Mouse (Mus musculus) midbrain, embryonic 12.5 days (tissue): Measurements from ENCODE around the gene Galnt18. TPM values are rescaled to one million over a fixed set of nuclear protein-coding genes. Genes with fewer than 3 reads are reported as not detected.

Source experiments
- ATAC-seq: fragments of 200-750 bp; cut with Nextera tagmentation; 2 replicates; pipeline ENCODE4 v1.8.0; 2017; ENCODE audit warnings: low read depth, moderate TSS enrichment, moderate library complexity; ENCODE audit not compliant: low FRiP score
- H3K27ac ChIP-seq: fragments of 300-500 bp; sonication (generic); replicated peaks from 2 replicates; pipeline ENCODE4 v1.5.1; 2016; ENCODE audit warnings: mild to moderate bottlenecking
- H3K27me3 ChIP-seq: fragments of 300-500 bp; sonication (generic); 2 replicates; pipeline ENCODE4 v1.6.1; 2016; ENCODE audit warnings: mild to moderate bottlenecking
- H3K36me3 ChIP-seq: fragments of 300-500 bp; sonication (generic); 2 replicates; pipeline ENCODE4 v1.6.1; 2016
- H3K4me1 ChIP-seq: fragments of 300-500 bp; sonication (generic); 2 replicates; pipeline ENCODE4 v1.6.1; 2016
- H3K4me2 ChIP-seq: fragments of 300-500 bp; sonication (generic); replicated peaks from 2 replicates; pipeline ENCODE4 v1.6.1; 2016; ENCODE audit warnings: mild to moderate bottlenecking, moderate library complexity
- H3K4me3 ChIP-seq: fragments of 300-500 bp; sonication (generic); 2 replicates; pipeline ENCODE4 v1.5.1; 2016; ENCODE audit warnings: mild to moderate bottlenecking
- H3K9ac ChIP-seq: fragments of 300-500 bp; sonication (generic); replicated peaks from 2 replicates; pipeline ENCODE4 v1.6.1; 2016; ENCODE audit warnings: mild to moderate bottlenecking, moderate library complexity
- H3K9me3 ChIP-seq: fragments of 300-500 bp; sonication (generic); 2 replicates; pipeline ENCODE4 v1.6.1; 2016; ENCODE audit warnings: mild to moderate bottlenecking
- WGBS: fragments of 180-500 bp; shearing (Covaris S2); methylation state at CpG from one replicate; pipeline ENCODE4 v1.1.7; 2016; 5-methylcytosine and 5-hydroxymethylcytosine counted together
- polyA plus RNA-seq: library from polyadenylated mRNA; unstranded; fragments of >200 nt; fragmentation: Nextera tagmentation; extraction: Ambion mirVana; gene quantifications from 2 replicates; pipeline ENCODE4 v1.2.1, GENCODE M21; 2016

Galnt18 gene
- polyA plus RNA-seq, 1 experiment from 2014 or later = 7.7 TPM

- H3K4me2 ChIP-seq = no peak overlapping the region
- H3K36me3 ChIP-seq = no peaks in the 10 kb centered on the region
- H3K9ac ChIP-seq = no peak overlapping the region
- no peaks in the 10 kb centered on the region for H3K27me3 ChIP-seq
- 88% methylated on average over 2 of the region's 2 CpGs for WGBS
- H3K9me3 ChIP-seq = no peaks in the 10 kb centered on the region
- H3K27ac ChIP-seq = no peak overlapping the region
- no peaks in the 10 kb centered on the region for H3K4me1 ChIP-seq
- no peak overlapping the region for H3K4me3 ChIP-seq
- no peak for ATAC-seq
Measured at GRCm38 (mm10) chr7:111607476-111607875, 172.3 kb downstream of the Galnt18 start.

DNA sequence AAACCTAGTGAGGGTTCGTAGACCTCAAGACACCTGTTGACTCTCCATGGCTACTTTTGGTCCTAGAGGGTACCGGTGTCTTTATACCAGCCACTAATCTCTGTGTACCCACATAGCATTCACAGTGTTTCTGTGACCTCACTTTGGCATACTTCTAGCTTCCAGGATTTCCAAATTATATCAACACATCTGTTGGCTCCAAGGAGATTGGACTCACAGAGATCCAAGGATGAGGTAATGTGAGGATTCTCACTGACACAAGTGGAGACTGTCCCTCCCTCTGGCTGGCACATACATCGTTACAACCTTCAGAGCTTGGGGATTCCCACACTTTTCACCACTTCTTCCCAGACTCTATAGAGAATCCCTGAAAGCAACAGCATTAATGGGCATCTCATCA is 173.7 kb downstream of the Galnt18 start:
- Histone ChIP-seq H3K4me3 (no peak overlapping the region), H3K4me1 (peaks cover 3% of the 10 kb centered on the region; the same call in 1 of the 2 replicates), H3K4me2 (no peak overlapping the region), H3K27me3 (no peaks in the 10 kb centered on the region), H3K36me3 (no peaks in the 10 kb centered on the region), H3K9me3 (no peaks in the 10 kb centered on the region), H3K27ac (no peak overlapping the region), H3K9ac (no peak overlapping the region)
- 87% methylated on average over 3 of the region's 3 CpGs for WGBS
- no peak for ATAC-seq

GRCm38 (mm10) chr7:111605663-111606062 is 174.1 kb downstream of the Galnt18 start:
- Histone ChIP-seq H3K36me3 (no peaks in the 10 kb centered on the region), H3K27me3 (no peaks in the 10 kb centered on the region), H3K27ac (no peak overlapping the region), H3K4me1 (peaks cover 7% of the 10 kb centered on the region), H3K4me2 (no peak overlapping the region), H3K9ac (no peak overlapping the region), H3K4me3 (no peak overlapping the region), H3K9me3 (no peaks in the 10 kb centered on the region)
- ATAC-seq = no peak

DNA sequence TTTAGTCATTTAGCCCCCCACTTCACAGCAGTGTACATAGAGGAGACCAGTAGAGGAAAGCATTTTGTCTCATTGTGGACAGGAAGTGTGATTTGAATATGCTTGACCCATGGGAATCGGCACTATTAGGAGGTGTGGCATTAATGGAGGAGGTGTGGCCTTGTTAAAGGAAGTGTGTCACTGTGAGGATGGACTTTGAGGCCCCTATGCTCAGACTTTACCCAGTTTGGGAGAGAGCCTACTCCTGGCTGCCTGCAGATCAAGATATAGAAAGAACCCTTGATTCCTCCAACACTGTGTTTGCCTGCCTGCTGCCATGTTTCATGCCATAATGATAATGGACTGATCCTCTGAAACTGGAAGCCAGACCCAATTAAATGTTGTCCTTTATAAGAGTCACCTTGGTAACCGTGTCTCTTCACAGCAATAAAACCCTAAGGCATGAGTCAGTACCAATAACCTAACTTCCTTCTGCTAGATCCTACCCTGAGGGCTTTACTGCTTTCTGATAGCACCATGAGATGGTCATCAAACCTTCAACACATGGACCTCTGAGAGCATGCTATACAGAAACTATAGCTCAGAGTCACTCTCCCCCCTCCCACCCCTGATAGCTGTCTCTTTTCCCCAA is 175.1 kb downstream of the Galnt18 start:
- 90% methylated on average over 2 of the region's 2 CpGs for WGBS

DNA sequence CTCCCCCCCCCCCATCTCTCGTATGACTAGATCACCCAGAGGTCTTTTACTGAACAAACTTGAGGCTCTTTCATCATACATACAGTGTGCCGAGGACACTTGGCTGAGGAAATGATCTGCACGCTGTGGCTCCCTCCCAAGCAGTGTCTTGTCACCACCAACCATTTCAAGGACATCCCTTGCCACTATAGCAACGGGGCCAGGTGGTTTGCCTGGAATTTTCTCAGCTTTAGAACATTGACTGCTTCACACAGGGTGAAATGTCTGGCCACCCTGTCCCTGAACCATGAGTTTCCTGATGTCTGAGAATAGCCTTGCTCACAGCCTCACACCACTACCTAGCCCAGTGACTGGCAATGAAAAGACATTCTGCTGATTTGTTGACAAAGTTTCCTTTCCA is 176.6 kb downstream of the Galnt18 start:
- Histone ChIP-seq H3K4me2 (no peak overlapping the region), H3K27me3 (no peaks in the 10 kb centered on the region), H3K36me3 (no peaks in the 10 kb centered on the region), H3K4me1 (peaks cover 11% of the 10 kb centered on the region), H3K9ac (no peak overlapping the region), H3K9me3 (no peaks in the 10 kb centered on the region), H3K27ac (no peak overlapping the region), H3K4me3 (no peak overlapping the region)
- no peak for ATAC-seq
- 84% methylated on average over 4 of the region's 4 CpGs for WGBS

More for the DNA sequence above, 175.1 kb downstream of the Galnt18 start:
- H3K9me3 ChIP-seq = no peaks in the 10 kb centered on the region
- no peaks in the 10 kb centered on the region for H3K36me3 ChIP-seq
- peaks cover 11% of the 10 kb centered on the region for H3K4me1 ChIP-seq
- H3K4me3 ChIP-seq = no peak overlapping the region
- no peaks in the 10 kb centered on the region for H3K27me3 ChIP-seq
- no peak for ATAC-seq
- no peak overlapping the region for H3K4me2 ChIP-seq
- no peak overlapping the region for H3K9ac ChIP-seq
- no peak overlapping the region for H3K27ac ChIP-seq

GRCm38 (mm10) chr7:111601339-111602067 is 178.3 kb downstream of the Galnt18 start:
- H3K4me1 ChIP-seq = peaks cover 11% of the 10 kb centered on the region
- no peaks in the 10 kb centered on the region for H3K9me3 ChIP-seq
- ATAC-seq = no peak
- H3K9ac ChIP-seq = no peak overlapping the region
- H3K36me3 ChIP-seq = no peaks in the 10 kb centered on the region
- no peaks in the 10 kb centered on the region for H3K27me3 ChIP-seq
- H3K4me3 ChIP-seq = no peak overlapping the region
- WGBS = 85% methylated on average over 4 of the region's 4 CpGs
- H3K27ac ChIP-seq = no peak overlapping the region
- H3K4me2 ChIP-seq = no peak overlapping the region

GRCm38 (mm10) chr7:111600756-111601155 is 179.0 kb downstream of the Galnt18 start:
- Histone ChIP-seq H3K27ac (no peak overlapping the region), H3K36me3 (no peaks in the 10 kb centered on the region), H3K4me3 (no peak overlapping the region), H3K4me1 (peaks cover 11% of the 10 kb centered on the region), H3K27me3 (no peaks in the 10 kb centered on the region), H3K4me2 (no peak overlapping the region), H3K9me3 (no peaks in the 10 kb centered on the region), H3K9ac (no peak overlapping the region)
- ATAC-seq = no peak
- WGBS = 49% methylated on average over 6 of the region's 6 CpGs

DNA sequence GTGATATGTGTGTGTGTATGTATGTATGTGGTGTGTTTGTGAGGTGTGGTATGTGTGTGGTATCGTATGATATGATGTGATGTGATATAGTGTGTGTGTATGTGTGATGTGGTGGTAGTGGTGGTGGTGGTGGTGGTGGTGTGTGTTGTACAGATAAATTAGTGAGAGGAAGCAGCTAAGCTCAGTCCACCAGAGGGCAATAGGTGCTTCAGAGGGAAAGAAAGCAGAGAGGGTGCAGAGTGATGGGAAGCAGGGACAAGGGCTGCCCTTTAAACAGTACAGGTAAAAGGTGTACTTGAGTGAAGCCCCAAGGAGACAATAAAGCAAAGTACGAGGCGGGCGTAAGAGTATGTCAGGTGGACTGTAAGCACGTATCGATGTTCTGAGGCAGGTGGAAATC is 186.1 kb downstream of the Galnt18 start:
- Histone ChIP-seq H3K9ac (no peak overlapping the region), H3K4me3 (no peak overlapping the region), H3K27me3 (no peaks in the 10 kb centered on the region), H3K27ac (no peak overlapping the region), H3K4me2 (no peak overlapping the region), H3K9me3 (no peaks in the 10 kb centered on the region), H3K36me3 (no peaks in the 10 kb centered on the region), H3K4me1 (no peaks in the 10 kb centered on the region)
- 86% methylated on average over 6 of the region's 6 CpGs for WGBS
- no peak for ATAC-seq

DNA sequence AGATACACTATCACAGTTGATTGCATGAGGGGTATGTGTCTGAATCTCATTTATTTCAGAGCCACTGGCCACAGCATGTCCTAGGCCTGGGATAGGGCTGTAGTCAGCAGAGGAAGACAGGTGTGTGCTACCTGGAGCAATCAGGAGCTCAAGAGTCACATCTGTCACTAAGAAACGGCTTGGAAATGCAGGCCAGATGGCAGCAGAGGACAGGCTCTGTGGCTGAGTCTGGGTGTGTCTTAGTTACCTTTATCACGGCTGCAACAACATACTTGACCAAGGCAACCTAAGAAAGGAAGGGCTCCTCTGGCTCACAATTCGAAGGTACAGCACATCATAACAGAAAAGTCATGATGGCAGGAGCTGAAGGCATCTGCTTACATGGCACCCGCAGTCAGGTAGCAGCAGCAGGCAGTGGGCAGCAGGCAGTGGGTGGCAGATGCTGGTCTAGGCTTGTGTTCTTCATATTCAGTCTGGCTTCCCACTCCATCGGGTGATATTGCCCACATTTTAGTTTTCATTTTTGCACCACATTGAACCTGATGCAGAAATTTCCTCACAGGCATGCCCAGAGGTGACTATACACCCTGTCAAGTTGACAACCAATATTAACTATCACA is 190.2 kb downstream of the Galnt18 start:
- Histone ChIP-seq H3K36me3 (no peaks in the 10 kb centered on the region), H3K27me3 (no peaks in the 10 kb centered on the region), H3K9me3 (no peaks in the 10 kb centered on the region), H3K27ac (no peak overlapping the region), H3K9ac (no peak overlapping the region), H3K4me1 (no peaks in the 10 kb centered on the region), H3K4me2 (no peak overlapping the region), H3K4me3 (no peak overlapping the region)
- ATAC-seq = no peak
- 65% methylated on average over 5 of the region's 5 CpGs for WGBS

- WGBS = 76% methylated on average over 4 of the region's 4 CpGs
- Histone ChIP-seq H3K27ac (no peak overlapping the region), H3K9ac (no peak overlapping the region)
Measured at GRCm38 (mm10) chr7:111588291-111588781, 191.4 kb downstream of the Galnt18 start.

DNA sequence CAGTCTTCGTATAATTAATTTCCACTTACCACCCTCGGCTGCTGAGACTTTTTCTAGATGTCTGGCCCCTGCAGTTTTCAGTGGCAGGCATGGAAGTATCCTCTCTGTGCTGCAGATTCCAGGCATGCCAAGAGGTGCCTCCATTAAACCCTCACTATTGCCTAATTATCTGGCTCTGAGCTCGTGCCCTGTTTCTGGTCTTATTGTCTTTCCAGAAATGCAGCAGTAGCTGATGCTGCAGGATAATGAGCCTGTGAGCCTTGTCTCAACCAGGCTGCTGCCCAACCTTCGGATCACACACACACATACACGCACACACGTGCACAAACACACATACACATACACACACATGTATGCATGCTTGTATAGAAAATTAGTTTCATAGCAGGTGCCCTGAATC is 199.2 kb downstream of the Galnt18 start:
- H3K4me1 ChIP-seq = peaks cover 5% of the 10 kb centered on the region; the same call in 1 of the 2 replicates
- WGBS = 79% methylated on average over 6 of the region's 6 CpGs
- no peaks in the 10 kb centered on the region for H3K9me3 ChIP-seq
- H3K4me2 ChIP-seq = no peak overlapping the region
- H3K36me3 ChIP-seq = no peaks in the 10 kb centered on the region
- no peaks in the 10 kb centered on the region for H3K27me3 ChIP-seq
- no peak for ATAC-seq
- no peak overlapping the region for H3K9ac ChIP-seq
- H3K4me3 ChIP-seq = no peak overlapping the region
- no peak overlapping the region for H3K27ac ChIP-seq

More at GRCm38 (mm10) chr7:111588291-111588781, 191.4 kb downstream of the Galnt18 start:
- H3K4me3 ChIP-seq = no peak overlapping the region
- H3K4me2 ChIP-seq = no peak overlapping the region
- no peaks in the 10 kb centered on the region for H3K27me3 ChIP-seq
- no peaks in the 10 kb centered on the region for H3K4me1 ChIP-seq
- H3K36me3 ChIP-seq = no peaks in the 10 kb centered on the region
- no peak for ATAC-seq
- H3K9me3 ChIP-seq = no peaks in the 10 kb centered on the region

- H3K27me3 ChIP-seq = no peaks in the 10 kb centered on the region
- H3K4me3 ChIP-seq = no peak overlapping the region
- H3K4me1 ChIP-seq = 0 out of 2 replicates have a peak, but pooled peaks cover 3% of the 10 kb centered on the region
- no peak for ATAC-seq
- no peaks in the 10 kb centered on the region for H3K9me3 ChIP-seq
- H3K36me3 ChIP-seq = no peaks in the 10 kb centered on the region
- WGBS = 77% methylated on average over 2 of the region's 2 CpGs
- H3K4me2 ChIP-seq = no peak overlapping the region
- H3K27ac ChIP-seq = no peak overlapping the region
- H3K9ac ChIP-seq = no peak overlapping the region
Measured at GRCm38 (mm10) chr7:111575096-111575495, 204.7 kb downstream of the Galnt18 start.
